Mouse (Mus musculus) neural tube, embryonic 10.5 days (tissue): Measurements from ENCODE around the gene Esrp2.

Source experiments
- DNase-seq: peaks from one replicate; pipeline ENCODE4 v3.0.0-alpha.2; 2017; ENCODE audit warnings: low spot score; ENCODE audit errors: extremely low spot score

Gene Esrp2

DNA sequence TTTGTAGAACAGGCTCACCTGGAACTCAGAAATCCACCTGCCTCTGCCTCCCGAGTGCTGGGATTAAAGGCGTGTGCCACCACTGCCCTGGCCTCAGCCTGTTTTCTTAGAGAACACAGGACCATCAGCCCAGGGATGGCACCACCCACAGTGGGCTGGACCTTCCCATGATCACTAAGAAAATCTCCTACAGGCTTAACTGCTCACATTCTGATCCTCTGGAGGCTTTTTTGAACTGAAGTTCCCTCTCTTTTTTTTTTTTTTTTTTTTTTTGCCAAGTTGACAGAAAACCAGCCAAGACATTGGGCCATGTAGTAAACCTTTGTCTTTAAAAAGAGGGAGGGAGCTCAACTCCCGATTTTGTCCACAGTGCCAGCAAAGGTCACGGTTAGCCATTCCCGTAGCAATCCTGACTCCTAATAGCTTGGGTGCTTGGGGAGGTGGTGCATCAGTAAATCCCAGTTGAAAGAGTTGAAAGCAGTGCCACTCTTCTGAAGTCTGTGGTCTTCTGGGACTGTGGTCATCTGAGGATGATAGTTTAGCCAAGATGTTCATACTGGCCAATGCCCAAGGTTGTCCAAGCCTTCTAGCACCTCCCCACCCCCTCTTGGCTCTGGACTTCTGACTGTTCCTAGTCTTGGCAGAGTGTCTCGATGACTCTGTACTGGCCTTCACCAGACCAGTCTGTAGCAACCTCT, 11.2 kb upstream of the Esrp2 start:
- no peak for DNase-seq

DNA sequence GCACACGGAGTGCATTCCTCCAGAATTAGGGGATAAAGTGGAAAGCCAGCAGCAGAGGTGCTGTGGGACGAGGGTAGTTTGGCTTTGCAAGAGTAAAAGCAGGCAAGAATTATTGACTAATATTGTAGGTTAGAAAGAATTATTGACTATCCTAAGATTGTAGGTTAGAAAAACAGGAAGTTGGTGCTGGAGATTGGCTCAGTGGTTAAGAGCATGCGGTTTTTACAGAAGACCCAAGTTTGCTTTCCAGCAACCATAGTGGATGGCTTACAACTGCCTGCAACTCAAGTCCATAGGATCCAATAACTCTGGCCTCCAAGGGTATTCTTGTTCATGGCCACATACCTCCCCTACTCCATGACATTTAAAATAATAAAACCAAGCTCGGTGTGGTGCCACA, 9.2 kb upstream of the Esrp2 start:
- no peak for DNase-seq

DNA sequence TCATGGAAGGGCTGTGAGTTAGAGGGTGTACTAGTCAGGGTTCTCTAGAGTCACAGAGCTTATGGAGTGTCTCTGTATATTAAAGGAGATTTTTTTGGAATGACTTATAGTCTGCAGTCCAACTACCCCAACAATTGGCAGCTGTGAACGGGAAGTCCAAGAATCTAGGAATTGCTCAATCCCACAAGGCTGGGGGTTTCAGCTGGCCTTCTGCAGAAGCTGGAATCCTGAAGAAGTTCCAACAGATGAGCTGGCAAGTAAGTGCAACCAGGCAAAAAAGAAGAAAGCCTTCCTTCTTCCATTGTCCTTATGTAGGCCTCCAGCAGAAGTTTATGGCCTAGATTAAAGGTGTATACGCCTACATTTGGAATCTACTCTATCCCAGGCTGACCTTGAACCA, 8.6 kb upstream of the Esrp2 start:
- DNase-seq = no peak

DNA sequence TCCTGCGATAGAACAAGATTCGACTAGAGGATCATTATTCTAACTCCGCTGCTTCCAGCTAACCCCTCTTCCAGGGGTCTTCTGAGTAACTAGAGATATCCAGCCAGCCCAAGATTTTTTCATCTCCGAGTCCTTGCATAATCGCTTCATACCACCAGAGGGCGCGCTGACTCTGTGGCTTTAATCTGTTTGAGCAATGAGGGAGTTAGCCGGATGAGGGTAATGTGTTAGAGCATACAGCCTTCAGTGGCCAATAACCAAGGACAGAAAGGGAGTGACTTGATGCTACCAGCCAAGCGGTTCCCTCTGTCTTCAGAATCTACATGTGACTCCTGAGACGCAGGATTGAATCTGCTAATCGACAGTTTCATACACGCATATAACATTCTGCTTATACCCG, 4.0 kb upstream of the Esrp2 start:
- DNase-seq = peak; percentile 88

DNA sequence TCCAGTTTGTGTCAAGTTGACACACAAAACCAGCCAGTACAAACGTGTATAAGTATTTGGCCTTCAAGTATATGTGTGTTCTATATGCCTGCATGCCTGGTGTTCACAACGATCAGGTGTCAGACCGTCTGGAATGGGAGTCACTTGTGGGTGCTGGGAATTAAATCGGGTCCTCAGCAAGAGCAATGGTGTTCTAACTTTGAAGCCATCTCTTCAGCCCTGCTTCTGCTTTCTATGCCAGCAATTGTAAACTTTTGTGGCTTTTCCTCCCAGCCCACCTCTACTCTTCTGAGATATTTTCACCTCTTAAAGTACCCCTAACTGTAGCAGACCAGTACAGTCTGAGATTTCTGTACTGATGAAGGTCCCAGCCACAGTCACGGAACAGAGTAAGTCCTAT, 3.4 kb upstream of the Esrp2 start:
- DNase-seq = no peak

DNA sequence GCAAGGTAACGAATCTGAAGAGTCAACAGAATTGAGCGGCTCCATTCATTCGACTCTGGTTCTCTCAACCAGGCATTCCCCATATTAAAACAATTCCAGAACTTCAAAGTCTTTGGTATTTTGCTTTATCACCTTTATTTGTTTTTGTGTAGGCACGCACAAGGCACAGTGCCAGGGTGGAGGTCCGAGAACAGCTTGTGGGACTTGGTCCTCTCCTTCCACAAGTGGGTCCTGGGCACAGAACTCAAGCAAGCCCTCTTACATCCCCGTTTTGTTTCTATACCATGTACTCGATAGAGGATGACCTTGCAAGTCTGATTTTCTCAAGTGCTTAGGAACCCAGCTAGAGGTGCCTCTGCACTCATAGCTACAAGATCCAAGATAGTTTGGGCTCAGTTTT, 1.8 kb upstream of the Esrp2 start:
- no peak for DNase-seq

DNA sequence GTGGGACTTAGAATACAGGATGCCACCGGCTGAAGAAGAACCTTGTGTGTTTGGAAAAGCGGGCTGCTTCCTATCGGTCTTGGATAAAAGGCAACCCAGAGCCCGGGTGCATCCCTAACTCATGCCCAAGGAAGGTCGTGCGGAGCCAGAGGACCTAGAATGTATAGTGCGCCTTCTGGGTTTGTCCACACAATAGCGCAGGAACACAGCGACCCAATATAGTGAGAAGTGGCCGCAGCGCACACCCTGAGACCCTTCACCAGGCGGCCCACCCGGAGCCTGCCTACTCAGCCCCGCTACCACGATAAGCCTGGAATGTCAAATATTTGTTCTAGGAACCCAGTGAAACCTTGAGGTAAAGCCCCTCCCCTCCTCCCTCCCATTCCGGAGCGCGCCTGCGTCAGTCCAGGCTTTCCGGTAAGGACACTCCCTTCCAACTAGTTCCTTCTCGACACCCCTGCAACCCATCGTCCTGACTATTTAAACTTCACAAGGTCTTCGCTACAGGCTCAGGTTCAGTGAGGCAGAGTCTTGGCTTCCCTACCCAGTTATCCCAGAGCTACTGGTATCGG, 1.2 kb upstream of the Esrp2 start:
- peak; percentile 69 for DNase-seq

DNA sequence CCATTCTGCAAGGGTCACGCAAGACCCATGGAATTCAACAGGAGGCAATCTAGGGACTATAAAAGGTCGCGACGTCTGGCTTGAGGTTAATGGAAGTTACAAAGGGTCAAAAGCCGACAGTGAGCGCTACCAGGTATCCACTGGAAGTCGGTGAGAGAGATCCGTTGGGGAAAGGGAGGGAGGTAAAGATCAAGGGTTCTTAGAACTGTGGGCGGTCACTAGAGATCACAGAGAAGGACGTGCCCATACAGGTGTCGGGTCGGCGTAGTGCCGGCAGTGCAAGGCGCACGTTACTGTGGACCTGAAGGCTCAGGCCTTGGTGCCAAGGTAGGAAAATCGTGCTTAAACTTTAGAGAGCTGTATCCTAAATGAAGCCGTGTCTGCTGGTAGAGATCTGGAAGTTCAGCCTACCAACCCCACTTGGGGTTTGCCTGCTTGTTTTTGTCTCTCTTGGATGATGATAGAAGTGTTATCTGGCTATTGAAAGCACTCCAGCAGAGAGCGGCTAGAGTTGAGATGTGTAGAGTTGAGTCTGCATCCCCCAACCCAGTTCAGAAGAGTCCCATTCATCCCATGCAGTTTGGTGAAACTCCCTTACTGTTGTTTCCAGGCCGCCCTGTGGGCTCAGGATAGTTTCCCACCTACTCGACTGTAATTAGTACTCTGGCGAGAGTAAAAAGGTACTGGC, 588 bp upstream of the Esrp2 start:
- DNase-seq = no peak

DNA sequence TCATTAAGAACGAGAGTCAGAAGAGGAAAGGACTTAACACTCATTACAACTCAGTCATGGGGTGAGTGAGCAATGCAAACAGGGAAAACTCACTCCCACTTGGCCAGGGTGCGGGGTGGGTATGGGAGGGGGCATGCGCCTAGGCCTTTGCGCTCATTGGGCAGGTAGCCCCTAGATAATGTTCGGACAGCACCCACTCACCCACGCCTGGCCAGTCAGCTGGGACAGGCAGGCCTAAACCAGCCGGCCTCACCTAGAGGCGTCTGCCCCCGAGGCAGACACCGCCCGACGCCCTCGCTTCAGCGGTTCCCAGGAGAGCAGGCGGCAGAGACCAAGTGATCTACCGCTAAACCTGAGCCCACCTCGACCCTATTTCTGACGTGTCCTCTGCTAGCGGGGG, 1.1 kb downstream of the Esrp2 start:
- no peak for DNase-seq

DNA sequence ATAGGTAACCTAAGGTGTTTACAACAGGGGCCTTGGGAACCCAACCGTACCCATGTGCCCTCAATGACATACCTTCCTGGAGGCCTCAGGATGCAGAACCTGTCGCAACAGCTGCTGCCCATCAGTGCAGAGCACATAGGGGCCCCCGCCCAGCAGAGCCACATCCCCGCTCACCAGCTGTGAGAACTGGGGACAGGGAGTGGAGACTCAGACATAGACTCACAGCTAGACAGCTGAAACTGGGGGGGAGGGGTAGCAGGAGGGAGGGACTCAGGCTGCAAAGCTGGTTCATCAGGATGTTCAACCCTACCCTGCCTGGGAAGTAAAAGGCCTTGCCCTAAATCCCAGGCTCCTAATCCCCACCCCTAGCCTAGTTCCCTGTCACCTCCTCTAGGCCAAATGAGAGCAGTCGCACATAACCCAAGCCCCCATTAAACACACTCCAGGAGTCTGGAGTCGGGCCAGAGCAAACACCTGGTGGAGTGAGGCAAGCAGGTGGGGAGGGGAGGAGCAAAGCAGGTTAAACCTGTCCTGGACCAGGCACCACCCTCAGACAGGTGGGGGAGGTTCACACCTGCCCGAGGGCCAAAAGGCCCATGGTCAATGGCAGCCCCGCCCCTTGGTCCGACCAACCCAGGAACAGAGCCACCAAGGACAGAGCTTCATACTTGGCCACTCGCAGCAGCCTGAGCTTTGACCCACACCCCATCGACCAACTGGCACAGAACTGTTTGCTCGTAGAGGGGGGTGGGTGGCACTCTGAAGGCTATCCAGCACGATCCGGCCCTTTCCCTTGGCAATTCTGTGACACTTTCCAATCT, 1.8 kb downstream of the Esrp2 start:
- no peak for DNase-seq

DNA sequence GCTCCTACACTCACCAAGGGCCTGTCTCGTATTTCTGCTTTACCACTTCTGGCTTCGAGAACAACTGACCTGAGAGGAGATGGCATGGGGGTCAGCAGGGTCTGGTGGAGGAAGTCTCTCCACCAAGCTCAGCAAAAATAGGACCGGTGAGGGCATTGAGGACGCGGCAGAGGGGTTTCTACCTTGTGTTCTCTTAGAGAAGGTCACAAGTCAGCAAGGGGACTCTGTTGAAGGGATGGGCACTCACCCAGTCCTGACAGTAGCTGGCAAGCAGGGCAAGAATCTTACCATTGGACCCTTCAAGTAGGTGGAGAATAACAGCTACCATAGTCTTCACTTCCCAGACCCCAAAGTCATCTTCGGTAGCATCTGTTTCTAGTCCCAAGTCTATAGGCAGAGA, 2.8 kb downstream of the Esrp2 start:
- DNase-seq = no peak

DNA sequence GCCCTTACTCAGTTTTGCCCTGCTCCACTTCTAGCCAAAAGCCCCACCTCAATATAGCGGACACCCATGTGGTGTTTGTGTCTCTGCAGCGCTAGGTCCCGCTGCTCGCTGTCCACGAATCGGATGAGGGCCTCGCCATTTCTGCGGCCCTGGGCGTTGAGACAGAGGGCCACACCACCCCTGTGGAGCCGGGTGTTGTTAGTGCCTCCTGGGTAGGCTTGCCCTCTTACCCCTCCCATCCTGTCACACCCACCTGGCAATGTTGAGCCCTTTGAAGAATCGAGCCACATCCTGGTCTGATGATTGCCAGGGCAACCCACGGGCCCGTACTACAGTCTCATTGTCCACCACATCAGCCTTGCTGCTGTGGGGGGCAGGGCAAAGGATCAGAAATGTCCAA, 3.2 kb downstream of the Esrp2 start:
- no peak for DNase-seq

DNA sequence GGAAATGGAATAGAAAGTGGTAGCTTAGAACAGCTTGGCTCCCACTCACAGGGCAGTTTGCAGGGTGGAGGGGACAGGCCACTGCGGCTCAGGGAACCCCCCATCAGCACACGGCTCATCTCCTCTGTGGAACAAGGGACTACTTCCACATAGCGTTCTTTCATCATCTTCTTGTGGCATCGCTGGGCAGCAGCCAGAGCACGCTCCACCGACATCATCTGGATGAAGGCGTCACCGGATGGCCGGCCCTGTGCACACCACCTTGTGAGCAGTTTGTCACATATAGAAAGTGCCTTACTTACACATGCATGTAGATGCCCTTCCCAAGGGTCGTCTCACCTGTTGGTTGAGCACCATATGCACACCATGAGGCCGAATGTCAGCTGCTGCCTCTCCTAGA, 4.4 kb downstream of the Esrp2 start:
- DNase-seq = no peak

DNA sequence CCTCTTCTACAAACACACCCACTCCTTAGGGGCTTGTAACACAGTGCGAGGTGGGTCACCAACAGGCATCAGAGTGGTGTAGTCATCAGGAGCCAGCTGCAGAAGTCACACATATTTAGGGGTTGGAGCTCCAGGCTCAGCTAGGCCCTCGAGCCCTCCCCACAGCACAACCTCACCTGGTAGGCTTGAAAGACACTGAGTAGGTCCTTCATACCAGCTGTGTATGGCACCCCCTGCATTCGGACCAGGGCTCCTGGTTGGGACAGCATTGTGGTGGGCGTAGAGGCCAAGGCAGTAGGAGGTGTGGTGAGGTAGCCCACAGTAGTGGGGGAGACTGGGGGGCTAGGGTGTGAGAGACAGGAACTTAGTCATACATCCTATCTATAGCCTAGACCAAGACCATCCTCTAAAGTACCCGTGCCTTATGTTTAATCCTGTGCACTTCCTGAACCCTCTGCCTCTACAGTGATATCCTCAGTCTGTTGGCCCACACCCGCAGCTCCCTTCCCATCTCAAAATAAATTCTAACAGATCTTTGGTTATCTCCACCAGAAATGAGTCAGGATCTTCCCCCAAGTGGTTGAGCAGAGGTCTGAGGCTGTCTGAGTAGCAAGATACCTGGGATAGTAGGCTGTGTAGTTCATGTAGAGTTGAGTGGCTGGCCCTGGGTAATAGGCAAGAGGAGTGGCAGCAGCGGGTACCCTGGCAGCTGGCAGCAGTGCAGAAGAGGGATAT, 5.1 kb downstream of the Esrp2 start:
- DNase-seq = no peak

DNA sequence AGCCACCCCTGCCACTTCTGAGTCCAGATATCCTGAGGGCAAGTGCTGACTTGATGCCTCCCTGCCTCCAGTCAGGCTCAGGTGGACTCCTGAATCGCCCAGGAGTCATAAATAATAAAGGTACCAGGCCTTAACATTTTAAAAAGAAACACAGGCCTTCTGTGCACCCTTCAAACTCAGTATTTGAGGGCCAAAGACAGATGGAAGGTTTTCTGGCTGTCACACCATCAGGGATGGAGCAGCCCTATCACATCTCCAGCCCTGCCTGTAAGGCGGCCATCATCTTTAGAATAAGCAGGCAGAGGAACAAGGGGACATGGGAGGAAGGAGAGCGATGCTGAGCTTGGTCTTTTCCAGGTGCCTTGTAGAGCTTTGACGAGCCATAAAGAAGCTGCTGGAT, 5.8 kb downstream of the Esrp2 start:
- no peak for DNase-seq

DNA sequence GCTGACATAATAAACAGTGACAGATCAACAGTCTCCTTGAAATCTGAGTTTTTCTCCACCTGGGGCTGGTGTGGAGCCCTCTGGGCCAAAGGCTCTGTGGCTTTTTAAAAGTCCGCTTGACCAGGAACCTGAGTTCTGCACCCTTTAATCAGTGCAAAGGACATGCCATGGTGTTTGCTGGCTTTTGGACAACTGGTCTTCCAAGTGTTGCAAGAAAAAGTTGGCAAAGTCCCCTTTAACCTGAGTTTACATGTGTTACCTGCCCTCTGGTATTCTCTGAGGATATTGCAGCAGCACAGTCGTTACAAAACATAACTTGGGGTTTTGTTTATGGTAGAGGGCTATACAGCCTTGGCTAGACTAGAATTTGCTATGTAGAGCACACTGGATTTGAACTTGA, 6.3 kb downstream of the Esrp2 start:
- no peak for DNase-seq

DNA sequence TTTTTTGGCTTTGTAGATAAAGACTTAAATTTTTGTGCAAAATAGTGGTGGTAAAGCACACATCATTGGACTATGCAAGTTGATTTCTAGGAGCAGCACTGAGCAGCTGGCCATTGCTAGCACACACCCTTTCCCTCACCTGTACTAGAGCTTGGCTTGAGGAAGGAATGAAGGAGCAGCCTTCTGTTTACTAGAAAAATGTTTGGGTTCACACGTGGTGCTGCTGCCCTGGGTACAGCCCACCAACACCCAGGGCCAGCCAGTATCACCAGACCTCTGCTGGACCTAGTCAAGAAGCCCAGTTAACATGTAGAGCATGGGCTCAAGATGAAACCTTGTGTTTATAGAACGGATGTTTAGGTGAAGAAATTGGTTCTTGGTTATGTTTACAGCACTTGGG, 6.8 kb downstream of the Esrp2 start:
- DNase-seq = no peak

DNA sequence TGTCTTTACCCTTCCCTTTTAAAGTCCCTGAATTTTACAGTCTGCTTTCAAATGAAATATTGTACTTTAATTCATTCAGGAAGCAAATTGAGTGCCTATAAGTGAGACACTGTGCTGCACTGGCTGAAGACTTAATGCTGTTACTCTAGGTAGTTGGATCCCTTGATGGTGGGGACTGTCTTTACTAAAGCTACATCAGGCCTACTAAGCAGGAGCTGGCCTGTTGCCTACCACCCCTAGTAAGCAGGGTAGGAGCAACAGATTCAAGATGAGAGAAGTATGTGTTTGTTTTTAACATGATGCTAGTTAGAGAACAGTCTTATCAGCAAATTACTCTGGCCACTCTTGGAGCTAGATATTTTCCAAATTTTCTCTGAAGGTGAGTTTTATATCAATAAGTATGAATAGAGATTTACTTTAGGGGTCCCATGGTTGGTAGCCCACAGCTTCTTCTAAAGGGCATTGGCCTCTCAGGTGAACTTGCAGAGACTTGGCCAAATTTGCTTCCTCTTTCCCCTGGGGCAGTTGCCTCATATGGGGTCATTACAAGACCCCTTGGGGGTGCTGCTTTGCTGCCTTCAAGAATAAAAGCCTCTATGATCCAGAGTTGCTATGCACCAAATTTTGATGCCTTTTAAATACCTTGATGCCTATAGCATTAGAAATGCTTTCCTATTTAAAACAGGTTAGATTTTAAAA, 7.4 kb downstream of the Esrp2 start:
- no peak for DNase-seq

DNA sequence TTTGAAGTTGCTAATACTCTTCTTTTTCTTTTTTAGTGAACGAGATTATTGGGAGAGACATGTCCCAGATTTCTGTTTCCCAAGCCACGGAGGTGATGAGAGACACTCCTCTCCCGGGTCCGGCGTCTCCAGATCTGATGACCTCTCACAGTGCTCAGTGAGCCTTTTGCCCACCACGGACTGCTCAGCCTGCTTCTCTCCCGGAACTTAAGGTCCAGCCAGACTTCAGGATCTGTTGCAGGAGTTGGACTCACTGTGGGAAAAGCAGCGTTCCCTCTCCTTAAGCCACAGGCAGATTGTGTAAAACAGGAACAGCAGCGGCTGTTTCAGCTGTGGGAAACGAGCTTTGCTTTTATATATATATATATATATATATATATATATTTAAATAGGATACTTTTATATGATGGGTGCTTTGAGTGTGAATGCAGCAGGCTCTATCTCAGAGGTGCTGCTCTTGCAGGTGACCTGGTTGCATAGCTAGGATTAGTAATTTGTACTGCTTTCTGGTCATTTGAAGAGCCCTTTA, 8.8 kb downstream of the Esrp2 start:
- no peak for DNase-seq

DNA sequence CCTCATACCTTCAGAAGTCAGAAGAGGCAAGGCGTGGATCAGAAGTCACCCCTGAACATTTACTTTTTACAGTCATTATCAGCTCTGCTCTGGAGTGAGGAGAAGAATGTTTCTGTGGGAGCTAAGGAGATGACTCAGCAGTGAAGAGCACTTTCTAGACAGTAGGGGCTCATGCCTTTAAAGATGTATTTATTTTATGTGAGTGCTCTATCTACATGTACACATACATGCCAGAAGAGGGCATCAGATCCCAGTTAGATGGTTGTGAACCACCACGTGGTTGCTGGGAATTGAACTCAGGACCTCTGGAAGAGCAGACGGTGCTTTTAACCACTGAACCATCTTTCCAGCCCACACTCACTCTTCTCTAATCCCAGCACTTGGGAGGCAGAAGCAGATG, 9.7 kb downstream of the Esrp2 start:
- no peak for DNase-seq

DNA sequence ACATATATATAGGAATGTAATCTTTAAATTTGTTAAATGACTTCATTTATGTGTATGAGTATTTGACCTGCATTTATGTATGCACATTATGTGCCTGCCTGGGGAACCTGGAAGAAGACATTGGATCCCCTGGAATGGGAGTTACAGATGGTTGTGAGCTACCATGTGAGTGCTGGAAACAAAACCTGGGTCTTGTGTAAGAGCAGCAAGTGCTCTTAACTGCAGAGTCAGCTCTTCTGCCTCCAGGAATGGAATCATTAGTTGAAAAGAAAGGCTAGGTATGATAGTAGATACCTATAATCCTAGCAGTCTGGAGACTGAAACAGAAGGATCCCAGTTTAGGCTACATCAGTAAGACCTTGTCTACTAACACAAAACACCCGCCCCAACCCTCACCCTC, 10.7 kb downstream of the Esrp2 start:
- DNase-seq = no peak
